Mouse (Mus musculus) limb, embryonic 14.5 days (tissue): ENCODE measurements around the gene Xylt1. TPM values are rescaled to one million over a fixed set of nuclear protein-coding genes. Genes with fewer than 3 reads are reported as not detected.
A peak's percentile ranks its signal among the peaks of the same experiment; 100 is the strongest.

Experiments used
- ATAC-seq: fragments of 200-750 bp; cut with Nextera tagmentation; 2 replicates; pipeline ENCODE4 v1.8.0; 2017; ENCODE audit warnings: low read depth, moderate number of reproducible peaks, moderate TSS enrichment; ENCODE audit not compliant: low FRiP score
- DNase-seq: peaks from one replicate; pipeline ENCODE4 v3.0.0-alpha.2; 2015; ENCODE audit warnings: low spot score
- H3K27ac ChIP-seq: fragments of 300-500 bp; sonication (generic); replicated peaks from 2 replicates; pipeline ENCODE4 v1.5.1; 2014; ENCODE audit warnings: low read depth, mild to moderate bottlenecking, low read length, moderate library complexity, mixed read lengths
- H3K27me3 ChIP-seq: fragments of 300-500 bp; sonication (generic); 2 replicates; pipeline ENCODE4 v1.6.1; 2014; ENCODE audit warnings: low read length, mixed read lengths; ENCODE audit not compliant: control insufficient read depth, insufficient read depth
- H3K36me3 ChIP-seq: fragments of 300-500 bp; sonication (generic); 2 replicates; pipeline ENCODE4 v1.6.1; 2014; ENCODE audit warnings: mild to moderate bottlenecking, low read length, moderate library complexity, mixed read lengths; ENCODE audit not compliant: control insufficient read depth, insufficient read depth
- H3K4me1 ChIP-seq: fragments of 300-500 bp; sonication (generic); 2 replicates; pipeline ENCODE4 v1.6.1; 2014; ENCODE audit warnings: antibody characterized with exemption, low read length, mixed read lengths; ENCODE audit not compliant: control insufficient read depth, insufficient read depth
- H3K4me2 ChIP-seq: fragments of 300-500 bp; sonication (generic); replicated peaks from 2 replicates; pipeline ENCODE4 v1.6.1; 2014; ENCODE audit warnings: low read depth, mild to moderate bottlenecking, low read length, moderate library complexity; ENCODE audit not compliant: severe bottlenecking
- H3K4me3 ChIP-seq: fragments of 300-500 bp; sonication (generic); replicated peaks from 2 replicates; pipeline ENCODE4 v1.5.1; 2014; ENCODE audit warnings: low read length
- H3K9ac ChIP-seq: fragments of 300-500 bp; sonication (generic); 2 replicates; pipeline ENCODE4 v1.6.1; 2014; ENCODE audit warnings: mild to moderate bottlenecking, low read depth, low read length, moderate library complexity; ENCODE audit not compliant: severe bottlenecking
- H3K9me3 ChIP-seq: fragments of 300-500 bp; sonication (generic); 2 replicates; pipeline ENCODE4 v1.6.1; 2016; ENCODE audit warnings: low read length; ENCODE audit not compliant: control insufficient read depth
- POLR2A ChIP-seq: fragments of 200-500 bp; IDR thresholded peaks from 2 replicates; pipeline ENCODE4 v1.8.0; 2012; ENCODE audit warnings: inconsistent platforms, mild to moderate bottlenecking, moderate library complexity, borderline replicate concordance; ENCODE audit not compliant: insufficient read depth, insufficient read length; ENCODE audit errors: extremely low read depth
- WGBS: fragments of 180-500 bp; shearing (Covaris S2); extraction: QIAGEN DNeasy Blood & Tissue Kit; methylation state at CpG from one replicate; pipeline ENCODE4 v1.1.7; 2014; 5-methylcytosine and 5-hydroxymethylcytosine counted together
- polyA plus RNA-seq, 2 experiments: library from polyadenylated mRNA; depleted of rRNA in 1 of 2; stranded (reverse) in 1 of 2; unstranded in 1 of 2; fragments of >200 nt; fragmentation: Nextera tagmentation in 1 of 2; extraction: Ambion mirVana in 1 of 2; gene quantifications; 2 replicates each; pipeline versions ENCODE4 v1.2.1 to v1.2.3; 2012 to 2014

The Xylt1 gene
- polyA plus RNA-seq, 2 experiments = 4.2 to 9.9 TPM

DNA sequence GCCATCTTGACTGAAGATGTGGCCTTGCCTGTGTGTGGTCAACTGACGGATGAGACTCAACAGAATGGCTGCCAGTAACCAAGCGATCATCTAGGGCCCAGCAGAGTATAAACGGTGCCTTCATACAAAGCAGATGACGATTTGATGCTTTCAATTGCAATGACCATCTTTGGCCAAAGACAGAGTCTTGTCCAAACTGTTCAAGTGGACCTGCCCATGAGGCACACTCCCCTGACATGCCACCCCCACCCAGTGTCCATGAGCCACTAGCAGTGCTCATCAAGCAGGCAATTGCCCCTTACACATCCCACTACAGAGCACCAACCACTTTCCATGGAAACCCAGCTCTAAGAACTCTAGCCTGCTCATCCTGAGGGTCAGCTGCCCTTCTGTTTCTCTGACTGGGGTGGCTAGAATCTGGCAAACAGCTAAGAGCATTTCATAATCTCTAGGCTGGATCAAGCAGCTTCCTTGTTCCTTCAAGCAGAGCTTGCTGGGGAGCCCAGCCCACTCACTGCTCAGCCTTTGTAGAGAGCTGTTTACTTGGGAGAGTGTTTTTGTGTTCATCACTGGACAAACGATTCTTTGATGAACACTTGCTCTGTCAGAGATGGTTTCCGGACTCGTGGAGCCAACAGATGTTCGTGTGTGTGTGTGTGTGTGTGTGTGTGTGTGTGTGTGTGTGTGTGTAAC is 114.0 kb downstream of the Xylt1 start:
- Histone ChIP-seq H3K27ac (no peak overlapping the region), H3K4me1 (peaks cover 3% of the 10 kb centered on the region; the same call in 1 of the 2 replicates), H3K4me2 (no peak overlapping the region), H3K36me3 (no peaks in the 10 kb centered on the region), H3K27me3 (no peaks in the 10 kb centered on the region), H3K9me3 (no peaks in the 10 kb centered on the region), H3K9ac (no peak overlapping the region), H3K4me3 (no peak overlapping the region)
- ATAC-seq (no peak; the same call in 1 of the 2 replicates), DNase-seq (no peak)
- TF ChIP-seq POLR2A = no peak
- 88% methylated on average over 8 of the region's 8 CpGs for WGBS

DNA sequence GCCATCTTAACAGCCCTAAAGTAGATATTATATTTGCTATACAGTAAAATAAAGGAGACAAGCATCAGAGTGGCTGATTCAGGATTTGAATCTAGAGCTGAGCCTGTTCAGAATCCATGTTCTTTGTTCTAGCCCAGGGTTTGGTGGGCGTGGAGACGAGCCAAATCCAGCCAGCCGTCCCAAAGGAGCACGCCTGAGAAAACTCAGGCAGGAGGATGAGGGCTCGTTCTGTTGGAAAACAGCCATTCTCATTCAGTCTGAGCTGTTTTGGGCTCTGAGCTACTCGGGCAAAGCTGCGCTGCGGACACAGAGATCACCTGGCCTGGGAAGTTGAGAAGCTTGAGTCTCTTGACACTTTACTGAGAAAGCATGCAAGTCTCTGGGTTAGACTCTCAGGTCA is 115.0 kb downstream of the Xylt1 start:
- H3K27ac ChIP-seq = no peak overlapping the region
- peaks cover 3% of the 10 kb centered on the region; the same call in 1 of the 2 replicates for H3K4me1 ChIP-seq
- TF ChIP-seq POLR2A = no peak
- no peak for ATAC-seq
- no peak overlapping the region for H3K4me2 ChIP-seq
- 73% methylated on average over 8 of the region's 8 CpGs for WGBS
- peaks cover 1% of the 10 kb centered on the region; the same call in 1 of the 2 replicates for H3K9me3 ChIP-seq
- H3K36me3 ChIP-seq = no peaks in the 10 kb centered on the region
- no peaks in the 10 kb centered on the region for H3K27me3 ChIP-seq
- no peak for DNase-seq
- H3K4me3 ChIP-seq = no peak overlapping the region
- H3K9ac ChIP-seq = no peak overlapping the region

DNA sequence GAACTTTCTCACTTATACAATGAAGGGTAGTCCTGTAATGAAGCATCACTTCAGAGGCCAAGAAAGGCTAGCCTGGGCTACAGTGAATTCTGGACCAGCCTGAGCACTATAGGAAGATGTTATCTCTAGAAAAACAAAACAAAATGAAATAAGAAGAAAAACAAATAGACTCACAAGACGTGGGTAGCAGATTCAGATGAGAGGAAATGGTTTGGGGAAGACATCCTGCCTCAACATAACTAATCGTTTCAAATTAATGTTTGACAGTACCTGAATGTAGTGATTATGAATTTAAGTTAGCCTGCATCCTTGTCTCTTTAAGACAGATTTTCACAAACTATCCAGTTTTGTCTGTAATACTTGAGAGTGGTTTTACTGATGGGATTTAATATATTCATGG is 117.4 kb downstream of the Xylt1 start:
- WGBS = 80% methylated on average over 2 of the region's 2 CpGs
- TF ChIP-seq POLR2A = no peak
- peaks cover 8% of the 10 kb centered on the region for H3K9me3 ChIP-seq

DNA sequence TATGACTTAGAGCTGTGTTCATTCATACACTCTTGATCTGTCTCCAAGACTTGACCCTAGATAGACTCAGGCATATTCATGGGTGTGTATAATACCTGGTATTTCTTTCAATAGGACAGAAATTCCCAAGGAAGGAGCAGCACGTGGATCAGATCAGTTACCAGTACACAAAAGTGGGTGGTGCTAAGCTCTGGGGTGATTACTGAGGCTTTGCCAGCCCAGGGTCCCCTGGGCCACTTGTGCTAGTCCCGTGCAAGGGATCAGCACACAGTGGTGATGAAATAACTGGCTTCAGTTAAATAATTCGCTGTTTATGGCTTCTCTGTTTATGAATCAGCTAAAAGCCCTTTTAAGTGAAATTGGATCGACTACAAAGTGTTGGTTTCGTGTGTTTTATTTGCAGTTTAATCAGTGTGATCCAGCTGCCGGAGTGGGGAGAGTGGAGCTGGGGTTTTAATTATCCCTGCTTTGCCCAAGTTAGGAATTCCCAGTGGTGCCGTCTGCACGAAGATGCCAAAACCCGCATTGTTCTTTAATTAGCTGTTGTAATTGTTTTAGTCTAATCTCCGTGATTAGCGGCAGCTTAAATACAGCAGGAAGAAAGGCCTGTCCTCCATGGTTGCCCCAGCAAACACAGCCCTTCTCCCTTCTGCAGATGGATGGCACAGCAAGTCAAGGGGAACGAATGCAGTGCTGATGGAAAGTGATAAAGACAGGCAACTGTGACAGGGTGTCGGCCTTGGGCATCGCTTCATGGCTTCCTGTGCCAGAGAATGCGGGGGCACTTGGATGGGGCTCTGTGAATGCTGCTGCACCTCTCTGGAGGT is 120.8 kb downstream of the Xylt1 start:
- Histone ChIP-seq H3K4me2 (no peak overlapping the region), H3K4me3 (no peak overlapping the region), H3K27me3 (no peaks in the 10 kb centered on the region), H3K36me3 (no peaks in the 10 kb centered on the region), H3K9me3 (peaks cover 8% of the 10 kb centered on the region), H3K9ac (no peak overlapping the region), H3K4me1 (peaks cover 17% of the 10 kb centered on the region), H3K27ac (no peak overlapping the region)
- TF ChIP-seq POLR2A = no peak
- DNase-seq = no peak
- no peak for ATAC-seq
- WGBS = 52% methylated on average over 15 of the region's 15 CpGs

More for the DNA sequence above, 117.4 kb downstream of the Xylt1 start:
- ATAC-seq = no peak
- H3K4me2 ChIP-seq = no peak overlapping the region
- no peaks in the 10 kb centered on the region for H3K27me3 ChIP-seq
- no peak overlapping the region for H3K27ac ChIP-seq
- H3K4me1 ChIP-seq = peaks cover 5% of the 10 kb centered on the region; the same call in 1 of the 2 replicates
- H3K36me3 ChIP-seq = no peaks in the 10 kb centered on the region
- H3K4me3 ChIP-seq = no peak overlapping the region
- no peak overlapping the region for H3K9ac ChIP-seq
- DNase-seq = no peak

DNA sequence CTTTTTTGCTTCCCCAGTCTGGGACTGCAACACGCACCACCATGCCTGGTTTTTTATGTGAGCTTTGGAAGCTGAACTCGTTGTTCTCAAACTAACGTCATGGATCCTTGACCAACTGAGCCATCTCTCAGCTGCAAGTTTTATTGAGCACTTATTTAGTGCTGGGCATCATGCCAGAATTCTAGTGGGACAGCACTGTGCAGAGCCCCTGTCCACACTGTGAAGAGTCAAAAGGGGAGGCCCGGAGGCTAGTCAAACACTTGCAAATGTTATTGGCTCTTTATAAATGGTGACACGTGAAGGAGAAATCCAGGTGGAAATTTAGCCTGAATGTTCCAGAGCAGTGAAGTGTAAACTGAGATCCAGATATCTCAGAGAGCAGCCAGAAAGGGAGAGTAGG is 121.6 kb downstream of the Xylt1 start:
- no peak overlapping the region for H3K9ac ChIP-seq
- no peaks in the 10 kb centered on the region for H3K27me3 ChIP-seq
- ATAC-seq (peak; percentile 51; the same call in 1 of the 2 replicates), DNase-seq (no peak)
- H3K9me3 ChIP-seq = peaks cover 8% of the 10 kb centered on the region
- TF ChIP-seq POLR2A = no peak
- WGBS = 31% methylated on average over 5 of the region's 5 CpGs
- H3K4me1 ChIP-seq = peaks cover 17% of the 10 kb centered on the region
- no peak overlapping the region for H3K27ac ChIP-seq
- no peak overlapping the region for H3K4me3 ChIP-seq
- no peak overlapping the region for H3K4me2 ChIP-seq
- H3K36me3 ChIP-seq = no peaks in the 10 kb centered on the region
